Mouse (Mus musculus) liver, embryonic 11.5 days (tissue): ENCODE measurements around the gene 1700025B11Rik. TPM values are rescaled to one million over a fixed set of nuclear protein-coding genes. Genes with fewer than 3 reads are reported as not detected.

Source experiments
- ATAC-seq: fragments of 200-750 bp; cut with Nextera tagmentation; replicated peaks from 2 replicates; pipeline ENCODE4 v1.8.0; 2017; ENCODE audit warnings: moderate number of reproducible peaks, mild to moderate bottlenecking, moderate TSS enrichment, moderate library complexity; ENCODE audit not compliant: low FRiP score
- DNase-seq: peaks from one replicate; pipeline ENCODE4 v3.0.0-alpha.2; 2017; ENCODE audit warnings: low spot score
- H3K27ac ChIP-seq: fragments of 300-500 bp; sonication (generic); 2 replicates; pipeline ENCODE4 v1.5.1; 2014; ENCODE audit warnings: mild to moderate bottlenecking, low read depth, low read length, control low read depth
- H3K27me3 ChIP-seq: fragments of 300-500 bp; sonication (generic); replicated peaks from 2 replicates; pipeline ENCODE4 v1.6.1; 2014; ENCODE audit warnings: low read length, mixed read lengths; ENCODE audit not compliant: control insufficient read depth, insufficient read depth
- H3K36me3 ChIP-seq: fragments of 300-500 bp; sonication (generic); 2 replicates; pipeline ENCODE4 v1.6.1; 2014; ENCODE audit warnings: mild to moderate bottlenecking, low read length, moderate library complexity, mixed read lengths; ENCODE audit not compliant: control insufficient read depth, insufficient read depth
- H3K4me1 ChIP-seq: fragments of 300-500 bp; sonication (generic); replicated peaks from 2 replicates; pipeline ENCODE4 v1.6.1; 2014; ENCODE audit warnings: low read length, mixed read lengths; ENCODE audit not compliant: control insufficient read depth, insufficient read depth
- H3K4me2 ChIP-seq: fragments of 300-500 bp; sonication (generic); 2 replicates; pipeline ENCODE4 v1.6.1; 2014; ENCODE audit warnings: mild to moderate bottlenecking, control low read depth, moderate library complexity
- H3K4me3 ChIP-seq: fragments of 300-500 bp; sonication (generic); 2 replicates; pipeline ENCODE4 v1.5.1; 2014; ENCODE audit warnings: low read depth, low read length, control low read depth
- H3K9ac ChIP-seq: fragments of 300-500 bp; sonication (generic); 2 replicates; pipeline ENCODE4 v1.6.1; 2014; ENCODE audit warnings: low read depth, low read length, control low read depth
- H3K9me3 ChIP-seq: fragments of 300-500 bp; sonication (generic); 2 replicates; pipeline ENCODE4 v1.6.1; 2016; ENCODE audit warnings: low read length, inconsistent platforms, mixed read lengths; ENCODE audit not compliant: control insufficient read depth
- WGBS: fragments of 180-500 bp; shearing (Covaris S2); extraction: QIAGEN DNeasy Blood & Tissue Kit; methylation state at CpG from one replicate; pipeline ENCODE4 v1.1.7; 2014; 5-methylcytosine and 5-hydroxymethylcytosine counted together
- polyA plus RNA-seq: library from polyadenylated mRNA; unstranded; fragments of >200 nt; fragmentation: Nextera tagmentation; extraction: Ambion mirVana; gene quantifications from 2 replicates; pipeline ENCODE4 v1.2.1, GENCODE M21; 2014

Gene 1700025B11Rik
- polyA plus RNA-seq = not detected in 2 replicates

- H3K4me3 ChIP-seq = no peak within 1 kb of the TSS
- DNase-seq (no peak), ATAC-seq (no peak)
- no peaks in the 10 kb centered on the region for H3K9me3 ChIP-seq
- H3K27me3 ChIP-seq = no peaks in the 10 kb centered on the region
- H3K4me1 ChIP-seq = no peaks in the 10 kb centered on the region
- no peak within 1 kb of the TSS for H3K9ac ChIP-seq
- no peak within 1 kb of the TSS for H3K27ac ChIP-seq
- no peaks in the 10 kb centered on the region for H3K36me3 ChIP-seq
- H3K4me2 ChIP-seq = no peak within 1 kb of the TSS
These were observed at the start of gene 1700025B11Rik for GRCm38 (mm10) chr15:77561792-77562191. Gene 1700025B11Rik, minus strand, starts transcription at chr15:77561892.

GRCm38 (mm10) chr15:77606069-77606468 lies 44.4 kb upstream of the 1700025B11Rik start:
- Histone ChIP-seq H3K4me2 (no peak overlapping the region), H3K4me1 (no peaks in the 10 kb centered on the region), H3K27me3 (no peaks in the 10 kb centered on the region), H3K9ac (no peak overlapping the region), H3K36me3 (no peaks in the 10 kb centered on the region), H3K4me3 (no peak overlapping the region), H3K9me3 (no peaks in the 10 kb centered on the region), H3K27ac (no peak overlapping the region)
- no peak for ATAC-seq
- 86% methylated on average over 3 of the region's 3 CpGs for WGBS
- no peak for DNase-seq

GRCm38 (mm10) chr15:77598958-77599357 lies 37.3 kb upstream of the 1700025B11Rik start, which contains the start of gene Gm36245:
Gene Gm36245, plus strand, starts transcription at chr15:77599258.
- no peaks in the 10 kb centered on the region for H3K27me3 ChIP-seq
- no peaks in the 10 kb centered on the region for H3K9me3 ChIP-seq
- H3K4me2 ChIP-seq = no peak within 1 kb of the TSS
- H3K9ac ChIP-seq = no peak within 1 kb of the TSS
- no peak for ATAC-seq
- H3K36me3 ChIP-seq = no peaks in the 10 kb centered on the region
- DNase-seq = no peak
- no peak within 1 kb of the TSS for H3K27ac ChIP-seq
- H3K4me3 ChIP-seq = no peak within 1 kb of the TSS
- 89% methylated on average over 1 of the region's 1 CpGs for WGBS
- H3K4me1 ChIP-seq = no peaks in the 10 kb centered on the region

DNA sequence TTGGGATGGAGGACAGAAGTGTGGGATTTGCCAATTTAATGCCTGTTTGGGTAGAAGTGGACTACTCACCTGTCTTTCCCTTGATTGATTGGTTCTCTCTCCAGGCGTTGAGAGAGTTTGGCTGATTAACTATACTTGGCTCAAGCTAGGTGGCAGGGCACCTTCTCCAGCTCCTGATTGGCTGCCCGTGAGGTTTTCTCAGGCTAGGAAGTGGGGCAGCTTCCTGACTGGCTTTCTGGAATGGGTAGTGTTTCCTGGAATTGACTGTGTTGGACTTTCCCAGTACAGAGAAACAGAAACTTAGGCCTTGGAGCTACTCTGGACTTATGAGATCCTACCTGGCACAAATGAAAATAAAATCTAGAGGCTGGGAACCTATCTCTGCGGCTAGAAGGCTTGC lies 36.7 kb upstream of the 1700025B11Rik start:
- Histone ChIP-seq H3K9me3 (no peaks in the 10 kb centered on the region), H3K4me3 (no peak overlapping the region), H3K27me3 (no peaks in the 10 kb centered on the region), H3K4me1 (no peaks in the 10 kb centered on the region), H3K4me2 (no peak overlapping the region), H3K27ac (no peak overlapping the region), H3K9ac (no peak overlapping the region), H3K36me3 (no peaks in the 10 kb centered on the region)
- 44% methylated on average over 3 of the region's 3 CpGs for WGBS
- DNase-seq = no peak
- ATAC-seq = no peak

- H3K9ac ChIP-seq = no peak within 1 kb of the TSS
- no peak within 1 kb of the TSS for H3K27ac ChIP-seq
- 54% methylated on average over 5 of the region's 5 CpGs for WGBS
- H3K4me3 ChIP-seq = no peak within 1 kb of the TSS
- no peaks in the 10 kb centered on the region for H3K9me3 ChIP-seq
- DNase-seq = no peak
- no peak within 1 kb of the TSS for H3K4me2 ChIP-seq
- ATAC-seq = no peak
- no peaks in the 10 kb centered on the region for H3K36me3 ChIP-seq
- H3K4me1 ChIP-seq = no peaks in the 10 kb centered on the region
- H3K27me3 ChIP-seq = no peaks in the 10 kb centered on the region
These were observed 34.3 kb upstream of the 1700025B11Rik start, which contains the start of gene Apol10b for GRCm38 (mm10) chr15:77595961-77596360. Gene Apol10b, minus strand, starts transcription at chr15:77596125.

DNA sequence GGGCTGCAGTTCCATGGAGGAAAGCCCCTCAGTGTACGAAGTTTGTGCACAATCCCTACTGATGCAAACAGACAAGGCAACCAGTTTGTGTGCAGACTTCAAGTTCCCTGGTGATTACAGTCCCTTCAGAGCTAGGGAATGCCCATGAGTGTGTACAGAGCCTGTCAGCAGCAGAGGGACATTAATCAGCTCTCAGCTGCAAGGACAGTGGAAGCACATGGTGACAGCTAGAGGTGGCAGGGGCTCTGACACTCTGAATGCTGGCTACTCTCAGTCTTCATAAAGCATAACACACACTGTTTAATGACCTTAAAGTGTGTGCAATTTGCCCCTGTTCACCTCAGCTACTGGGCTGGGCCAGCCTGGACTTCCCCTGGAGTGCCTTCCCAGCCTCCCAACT lies 31.9 kb upstream of the 1700025B11Rik start:
- H3K4me2 ChIP-seq = no peak overlapping the region
- ATAC-seq (no peak), DNase-seq (no peak)
- no peaks in the 10 kb centered on the region for H3K9me3 ChIP-seq
- no peaks in the 10 kb centered on the region for H3K36me3 ChIP-seq
- no peaks in the 10 kb centered on the region for H3K4me1 ChIP-seq
- no peak overlapping the region for H3K9ac ChIP-seq
- no peaks in the 10 kb centered on the region for H3K27me3 ChIP-seq
- H3K4me3 ChIP-seq = no peak overlapping the region
- H3K27ac ChIP-seq = no peak overlapping the region
- 70% methylated on average over 1 of the region's 1 CpGs for WGBS

DNA sequence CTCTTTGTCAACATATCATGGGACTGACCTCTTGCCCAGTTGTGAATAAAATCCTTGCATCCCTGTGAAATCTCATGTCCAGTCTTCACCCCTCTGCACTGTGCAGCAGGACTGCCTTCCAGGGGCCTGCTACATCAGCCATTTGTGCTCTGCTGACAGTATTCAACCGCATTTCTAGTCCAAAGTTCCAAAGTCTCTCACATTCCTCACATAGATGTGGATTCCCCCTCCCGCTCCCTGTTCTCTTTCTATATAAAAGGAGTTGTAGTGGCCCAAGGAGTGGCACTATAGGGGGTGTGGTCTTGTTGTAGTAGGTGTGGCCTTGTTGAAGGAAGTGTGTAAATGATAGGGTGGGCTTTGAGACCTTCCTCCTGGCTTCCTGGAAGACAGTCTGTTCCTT lies 29.2 kb upstream of the 1700025B11Rik start:
- Histone ChIP-seq H3K4me1 (no peaks in the 10 kb centered on the region), H3K36me3 (no peaks in the 10 kb centered on the region), H3K27ac (no peak overlapping the region), H3K4me3 (no peak overlapping the region), H3K9ac (no peak overlapping the region), H3K4me2 (no peak overlapping the region), H3K27me3 (no peaks in the 10 kb centered on the region), H3K9me3 (no peaks in the 10 kb centered on the region)
- DNase-seq (no peak), ATAC-seq (no peak)
- 69% methylated on average over 2 of the region's 2 CpGs for WGBS

GRCm38 (mm10) chr15:77588981-77589380 lies 27.3 kb upstream of the 1700025B11Rik start:
- DNase-seq (no peak), ATAC-seq (no peak)
- Histone ChIP-seq H3K9ac (no peak overlapping the region), H3K4me3 (no peak overlapping the region), H3K27ac (no peak overlapping the region), H3K4me2 (no peak overlapping the region), H3K4me1 (no peaks in the 10 kb centered on the region), H3K27me3 (no peaks in the 10 kb centered on the region), H3K9me3 (no peaks in the 10 kb centered on the region), H3K36me3 (no peaks in the 10 kb centered on the region)

GRCm38 (mm10) chr15:77587026-77587425 lies 25.3 kb upstream of the 1700025B11Rik start:
- H3K27ac ChIP-seq = no peak overlapping the region
- ATAC-seq = no peak

More at GRCm38 (mm10) chr15:77587026-77587425, 25.3 kb upstream of the 1700025B11Rik start:
- no peaks in the 10 kb centered on the region for H3K36me3 ChIP-seq
- H3K9me3 ChIP-seq = no peaks in the 10 kb centered on the region
- no peak for DNase-seq
- H3K9ac ChIP-seq = no peak overlapping the region
- H3K4me2 ChIP-seq = no peak overlapping the region
- no peak overlapping the region for H3K4me3 ChIP-seq
- no peaks in the 10 kb centered on the region for H3K27me3 ChIP-seq
- H3K4me1 ChIP-seq = no peaks in the 10 kb centered on the region
